Mouse (Mus musculus) testis, adult 2 months (tissue): ENCODE results near the gene Slc16a4.

ENCODE experiments used
- CTCF ChIP-seq: fragments of 200-500 bp; IDR thresholded peaks from 2 replicates; pipeline ENCODE4 v1.5.1; 2012; ENCODE audit warnings: low read depth, mild to moderate bottlenecking, inconsistent platforms, low read length, moderate library complexity; ENCODE audit not compliant: control insufficient read depth, insufficient read depth, insufficient replicate concordance
- POLR2A ChIP-seq: fragments of 200-500 bp; IDR thresholded peaks from 2 replicates; pipeline ENCODE4 v1.6.1; 2012; ENCODE audit warnings: low read depth, mild to moderate bottlenecking, inconsistent platforms, low read length, moderate library complexity; ENCODE audit not compliant: control insufficient read depth

GRCm38 (mm10) chr3:107343971-107344370 lies 52.9 kb downstream of the Slc16a4 start:
- TF ChIP-seq CTCF (no peak), POLR2A (no peak)
